Mouse (Mus musculus) thymus, adult 2 months (tissue): ENCODE results near the gene Abcc4. TPM values are rescaled to one million over a fixed set of nuclear protein-coding genes. Genes with fewer than 3 reads are reported as not detected.

Experiments
- DNase-seq: peaks from one replicate; pipeline ENCODE4 v3.0.0; 2021
- H3K27ac ChIP-seq: fragments of 200-500 bp; 2 replicates; pipeline ENCODE4 v1.5.1; 2012; ENCODE audit warnings: low read length, control low read depth; ENCODE audit not compliant: control insufficient read depth, insufficient read depth
- H3K27me3 ChIP-seq: fragments of 200-500 bp; 2 replicates; pipeline ENCODE4 v1.6.1; 2012; ENCODE audit warnings: mild to moderate bottlenecking, low read length, moderate library complexity, mixed read lengths; ENCODE audit not compliant: control insufficient read depth, insufficient read depth
- H3K36me3 ChIP-seq: fragments of 200-500 bp; 2 replicates; pipeline ENCODE4 v1.6.1; 2012; ENCODE audit warnings: mild to moderate bottlenecking, low read length, moderate library complexity; ENCODE audit not compliant: control insufficient read depth, insufficient read depth
- H3K4me1 ChIP-seq: fragments of 200-500 bp; replicated peaks from 2 replicates; pipeline ENCODE4 v1.6.1; 2012; ENCODE audit warnings: low read length; ENCODE audit not compliant: control insufficient read depth, insufficient read depth
- H3K4me3 ChIP-seq: fragments of 200-500 bp; 2 replicates; pipeline ENCODE4 v1.5.1; 2012; ENCODE audit warnings: mild to moderate bottlenecking, low read length, control low read depth, moderate library complexity; ENCODE audit not compliant: control insufficient read depth, insufficient read depth
- CTCF ChIP-seq: fragments of 200-500 bp; IDR thresholded peaks from 2 replicates; pipeline ENCODE4 v1.5.1; 2012; ENCODE audit warnings: mild to moderate bottlenecking, control low read depth, low read length, moderate library complexity, borderline replicate concordance; ENCODE audit not compliant: control insufficient read depth, poor library complexity, insufficient read depth; ENCODE audit errors: extremely low read depth
- POLR2A ChIP-seq: fragments of 200-500 bp; IDR thresholded peaks from 2 replicates; pipeline ENCODE4 v1.6.1; 2012; ENCODE audit warnings: mild to moderate bottlenecking, low read length, control low read depth, moderate library complexity; ENCODE audit not compliant: control insufficient read depth, poor library complexity, insufficient read depth; ENCODE audit errors: extremely low read depth
- WGBS: fragments of 180-500 bp; shearing (Covaris S2); methylation state at CpG from one replicate; pipeline ENCODE4 v1.1.7; 2018; 5-methylcytosine and 5-hydroxymethylcytosine counted together
- polyA plus RNA-seq: library from polyadenylated mRNA; depleted of rRNA; stranded (reverse); fragments of >200 nt; gene quantifications from 2 replicates; pipeline ENCODE4 v1.2.3, GENCODE M21; 2012

Gene Abcc4
- polyA plus RNA-seq, 1 experiment: 5.5 TPM

DNA sequence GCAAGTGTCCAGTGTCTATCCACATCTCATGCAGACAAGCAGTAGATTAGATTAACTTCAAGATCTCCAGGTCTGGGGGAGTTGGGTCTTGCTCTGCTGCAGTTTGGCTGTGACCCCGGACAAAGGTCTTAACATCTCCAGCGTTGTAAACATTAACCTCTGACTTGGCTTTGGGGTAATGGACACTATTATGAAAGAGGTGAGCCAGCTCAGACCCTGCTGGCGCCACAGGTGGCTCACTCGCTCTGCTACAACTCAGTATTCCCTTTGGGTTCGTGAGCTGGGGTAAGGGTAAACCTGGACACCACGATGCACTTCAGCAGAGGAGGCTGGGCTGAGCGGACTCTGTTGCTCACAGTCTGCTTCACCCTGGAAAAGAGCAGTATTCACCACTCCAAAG, 11.7 kb downstream of the Abcc4 start:
- no peak overlapping the region for H3K4me3 ChIP-seq
- no peak overlapping the region for H3K27ac ChIP-seq
- no peak for TF ChIP-seq POLR2A
- TF ChIP-seq CTCF: no peak
- 96% methylated on average over 7 of the region's 7 CpGs for WGBS
- DNase-seq: no peak
- H3K4me1 ChIP-seq: peaks cover 30% of the 10 kb centered on the region
- no peaks in the 10 kb centered on the region for H3K27me3 ChIP-seq
- no peaks in the 10 kb centered on the region for H3K36me3 ChIP-seq

- Histone ChIP-seq H3K4me3 (no peak overlapping the region), H3K27ac (no peak overlapping the region), H3K27me3 (no peaks in the 10 kb centered on the region), H3K4me1 (peaks cover 33% of the 10 kb centered on the region), H3K36me3 (no peaks in the 10 kb centered on the region)
- 89% methylated on average over 6 of the region's 6 CpGs for whole genome bisulfite sequencing
- no peak for DNase-seq
- no peak for TF ChIP-seq POLR2A
- TF ChIP-seq CTCF: no peak
These were observed 14.1 kb downstream of the Abcc4 start for GRCm38 (mm10) chr14:118691910-118692309.

DNA sequence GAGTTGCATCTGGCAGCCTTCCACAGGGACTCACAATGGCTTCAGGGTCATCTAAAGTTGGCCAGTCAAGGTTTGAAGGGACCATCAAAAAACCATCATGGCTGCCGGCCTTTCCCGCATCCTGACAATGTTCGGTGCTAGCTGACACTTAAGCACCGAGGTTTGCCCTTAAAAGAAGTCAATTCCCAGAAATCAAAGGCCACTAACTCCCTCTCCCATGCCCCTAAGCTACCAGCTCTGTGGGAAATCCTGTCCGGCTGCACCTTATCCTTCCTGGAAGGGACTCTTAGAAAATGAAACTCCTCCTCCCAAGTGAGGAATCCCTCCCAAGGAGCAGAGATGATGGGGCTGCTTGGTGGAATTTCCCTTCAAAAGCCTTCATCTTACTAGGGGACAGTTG, 14.6 kb downstream of the Abcc4 start:
- WGBS: 89% methylated on average over 5 of the region's 5 CpGs
- no peak for DNase-seq
- no peak overlapping the region for H3K4me3 ChIP-seq
- no peak for TF ChIP-seq POLR2A
- no peak for TF ChIP-seq CTCF
- no peaks in the 10 kb centered on the region for H3K27me3 ChIP-seq
- H3K27ac ChIP-seq: no peak overlapping the region
- H3K4me1 ChIP-seq: peaks cover 31% of the 10 kb centered on the region
- H3K36me3 ChIP-seq: no peaks in the 10 kb centered on the region

GRCm38 (mm10) chr14:118690921-118691320, 15.1 kb downstream of the Abcc4 start:
- H3K36me3 ChIP-seq: no peaks in the 10 kb centered on the region
- DNase-seq: no peak
- 22% methylated on average over 8 of the region's 8 CpGs for WGBS
- peaks cover 31% of the 10 kb centered on the region for H3K4me1 ChIP-seq
- H3K27me3 ChIP-seq: no peaks in the 10 kb centered on the region
- no peak overlapping the region for H3K4me3 ChIP-seq
- no peak for TF ChIP-seq CTCF
- no peak for TF ChIP-seq POLR2A
- H3K27ac ChIP-seq: no peak overlapping the region

- no peaks in the 10 kb centered on the region for H3K36me3 ChIP-seq
- 68% methylated on average over 10 of the region's 10 CpGs for WGBS
- no peak overlapping the region for H3K27ac ChIP-seq
- H3K4me1 ChIP-seq: peaks cover 31% of the 10 kb centered on the region
- H3K27me3 ChIP-seq: no peaks in the 10 kb centered on the region
- no peak overlapping the region for H3K4me3 ChIP-seq
- TF ChIP-seq POLR2A (no peak), CTCF (no peak)
- DNase-seq: no peak
These were observed 15.7 kb downstream of the Abcc4 start for GRCm38 (mm10) chr14:118690336-118690735.

DNA sequence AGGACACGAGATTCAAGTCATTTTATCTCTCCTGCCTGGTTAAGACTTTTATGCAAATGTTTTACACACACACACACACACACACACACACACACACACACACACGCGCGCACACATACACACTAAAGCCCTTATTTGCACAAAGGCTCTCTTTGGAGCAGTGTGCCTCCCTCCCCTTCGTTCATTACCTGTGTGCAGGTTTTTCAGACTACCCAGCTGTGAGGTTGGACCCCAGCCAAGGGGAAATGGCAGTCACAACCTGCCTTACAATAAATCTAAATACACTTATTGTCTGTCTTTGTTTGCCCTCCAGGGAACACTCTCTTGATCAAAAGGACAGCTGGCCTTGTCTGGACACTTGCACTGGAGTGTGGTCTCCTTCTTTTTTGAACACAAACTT, 17.4 kb downstream of the Abcc4 start:
- Histone ChIP-seq H3K4me3 (no peak overlapping the region), H3K4me1 (peaks cover 31% of the 10 kb centered on the region), H3K27me3 (no peaks in the 10 kb centered on the region), H3K36me3 (no peaks in the 10 kb centered on the region), H3K27ac (no peak overlapping the region)
- WGBS: 77% methylated on average over 5 of the region's 5 CpGs
- TF ChIP-seq CTCF (no peak), POLR2A (no peak)
- DNase-seq: no peak

DNA sequence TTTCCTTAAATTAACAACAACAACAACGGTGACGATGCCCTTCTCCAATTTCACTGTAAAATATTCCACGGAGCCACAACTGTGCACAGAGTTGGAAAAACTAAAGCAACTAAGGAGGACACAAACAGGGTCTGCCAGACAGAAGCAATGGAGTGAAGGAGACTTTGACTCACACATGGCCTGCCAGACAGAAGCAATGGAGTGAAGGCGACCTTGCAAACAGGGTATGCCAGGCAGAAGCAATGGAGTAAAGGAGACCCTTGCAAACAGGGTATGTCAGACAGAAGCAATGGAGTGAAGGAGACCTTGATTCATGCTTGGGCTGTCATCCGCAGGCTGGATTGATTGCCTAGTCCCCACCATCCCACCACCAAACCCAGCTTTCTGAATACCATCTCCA, 19.2 kb downstream of the Abcc4 start:
- H3K27me3 ChIP-seq: no peaks in the 10 kb centered on the region
- WGBS: 95% methylated on average over 5 of the region's 5 CpGs
- H3K4me3 ChIP-seq: no peak overlapping the region
- H3K27ac ChIP-seq: no peak overlapping the region
- no peaks in the 10 kb centered on the region for H3K36me3 ChIP-seq
- TF ChIP-seq POLR2A (no peak), CTCF (no peak)
- peaks cover 28% of the 10 kb centered on the region for H3K4me1 ChIP-seq
- no peak for DNase-seq
